Mouse (Mus musculus): ENCODE data around the gene Hccs. TPM values are rescaled to one million over a fixed set of nuclear protein-coding genes. Genes with fewer than 3 reads are reported as not detected.

Hccs gene
- polyA plus RNA-seq, 1 experiment, result 6.6 TPM

- TF ChIP-seq CTCF (IDR thresholded peaks at IDR 0.05; ENCODE audit: insufficient read depth, low read length), result no peak
- no peak for TF ChIP-seq POLR2A (IDR thresholded peaks at IDR 0.05; ENCODE audit: borderline replicate concordance, extremely low read depth, low read depth, low read length)
- Histone ChIP-seq H3K4me1 (ENCODE audit: control insufficient read depth, insufficient read depth, low read length) (no peaks in the 10 kb centered on the region; the same call in 1 of the 2 replicates), H3K4me3 (replicated peaks; ENCODE audit: extremely low read depth, low read depth, low read length) (no peak overlapping the region)
- DNase-seq, result no peak
- 58% methylated on average over 8 of the region's 8 CpGs for WGBS
These were observed 100.1 kb downstream of the Hccs start for GRCm38 (mm10) chrX:169220064-169220463.

- TF ChIP-seq POLR2A (IDR thresholded peaks at IDR 0.05; ENCODE audit: borderline replicate concordance, extremely low read depth, low read depth, low read length), result no peak
- WGBS, result 54% methylated on average over 3 of the region's 3 CpGs
- H3K4me3 ChIP-seq (replicated peaks; ENCODE audit: extremely low read depth, low read depth, low read length), result no peak overlapping the region
- DNase-seq, result no peak
- no peaks in the 10 kb centered on the region for H3K4me1 ChIP-seq (ENCODE audit: control insufficient read depth, insufficient read depth, low read length)
These were observed 110.2 kb downstream of the Hccs start for GRCm38 (mm10) chrX:169210019-169210418.

Other genes starting within 250 kb of the Hccs start
- not detected in 2 replicates for gene Amelx, start 133.2 kb downstream of the Hccs start, polyA plus RNA-seq (2012; rRNA removed)